Mouse (Mus musculus) cerebellum, postnatal 14 days (tissue): ENCODE results near the gene Plpp3.

Experiments used
- DNase-seq, 2 experiments: peaks; one replicate each; pipeline ENCODE4 v3.0.0; 2021; ENCODE audit warnings: mixed read lengths in 2 of 2

Plpp3 gene

GRCm38 (mm10) chr4:105190826-105191225 lies 33.7 kb downstream of the Plpp3 start:
- no peak for DNase-seq

- no peak for DNase-seq
These were observed 34.4 kb downstream of the Plpp3 start for GRCm38 (mm10) chr4:105191550-105191949.

GRCm38 (mm10) chr4:105192665-105193064 lies 35.5 kb downstream of the Plpp3 start:
- DNase-seq, result no peak

- no peak for DNase-seq
These were observed 38.1 kb downstream of the Plpp3 start for GRCm38 (mm10) chr4:105195256-105195655.

GRCm38 (mm10) chr4:105196099-105196498 lies 39.0 kb downstream of the Plpp3 start:
- DNase-seq, result no peak

- DNase-seq, result no peak
These were observed 40.0 kb downstream of the Plpp3 start for GRCm38 (mm10) chr4:105196993-105197765.

DNA sequence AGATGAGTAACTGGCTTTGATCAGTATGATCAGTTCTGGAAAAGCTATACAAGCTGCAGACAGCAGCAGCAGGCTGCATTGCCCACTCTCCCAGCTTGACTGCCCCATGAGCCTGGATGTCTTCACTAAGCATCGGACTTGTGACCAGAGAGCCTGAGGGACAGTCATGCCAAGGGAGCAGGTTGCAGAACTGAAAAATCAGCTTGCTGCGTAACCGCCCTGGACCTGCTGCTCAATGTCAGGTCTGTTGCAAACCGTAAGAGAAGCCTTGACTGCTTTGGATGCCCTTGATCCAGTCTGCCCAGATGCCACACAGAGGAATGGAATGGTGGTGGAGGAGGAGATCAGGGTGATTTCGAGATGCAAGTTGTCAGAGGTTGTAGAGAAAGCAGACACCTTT lies 41.5 kb downstream of the Plpp3 start:
- peak; percentile 58 to 61 for DNase-seq

GRCm38 (mm10) chr4:105199345-105199744 lies 42.2 kb downstream of the Plpp3 start:
- DNase-seq, result no peak

- DNase-seq, result no peak
These were observed 43.7 kb downstream of the Plpp3 start for GRCm38 (mm10) chr4:105200624-105201524.

GRCm38 (mm10) chr4:105202439-105202838 lies 45.3 kb downstream of the Plpp3 start:
- DNase-seq, result peak in 1 of 2 experiments; percentile 12

GRCm38 (mm10) chr4:105203303-105203761 lies 46.2 kb downstream of the Plpp3 start:
- peak; percentile 76 to 86 for DNase-seq

- DNase-seq, result peak in 1 of 2 experiments; percentile 9
These were observed 46.9 kb downstream of the Plpp3 start for GRCm38 (mm10) chr4:105204071-105204470.

- DNase-seq, result no peak
These were observed 48.1 kb downstream of the Plpp3 start for GRCm38 (mm10) chr4:105205045-105205851.

DNA sequence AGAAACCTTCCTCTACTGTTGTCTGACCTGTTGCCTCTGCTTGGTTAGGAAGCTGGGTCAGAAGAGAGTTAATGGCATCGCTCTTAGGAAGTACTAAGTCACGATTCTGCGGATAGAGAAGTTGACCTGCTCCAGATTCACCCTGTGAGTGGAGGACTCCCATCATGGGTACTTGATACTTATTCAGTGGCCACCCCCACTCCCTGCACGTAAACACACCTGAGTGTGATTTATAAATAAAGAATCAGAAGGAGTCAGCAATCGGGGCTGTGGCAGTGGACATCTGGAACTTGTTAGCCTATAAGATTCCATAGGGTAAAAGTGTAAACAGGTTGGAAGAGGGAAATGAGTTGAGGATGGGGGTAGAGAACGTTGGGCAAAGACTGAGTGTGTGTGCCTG lies 49.0 kb downstream of the Plpp3 start:
- no peak for DNase-seq

GRCm38 (mm10) chr4:105206995-105207394 lies 49.8 kb downstream of the Plpp3 start:
- no peak for DNase-seq

- no peak for DNase-seq
These were observed 50.5 kb downstream of the Plpp3 start for GRCm38 (mm10) chr4:105207641-105208040.

GRCm38 (mm10) chr4:105208977-105209376 lies 51.8 kb downstream of the Plpp3 start:
- DNase-seq, result no peak

DNA sequence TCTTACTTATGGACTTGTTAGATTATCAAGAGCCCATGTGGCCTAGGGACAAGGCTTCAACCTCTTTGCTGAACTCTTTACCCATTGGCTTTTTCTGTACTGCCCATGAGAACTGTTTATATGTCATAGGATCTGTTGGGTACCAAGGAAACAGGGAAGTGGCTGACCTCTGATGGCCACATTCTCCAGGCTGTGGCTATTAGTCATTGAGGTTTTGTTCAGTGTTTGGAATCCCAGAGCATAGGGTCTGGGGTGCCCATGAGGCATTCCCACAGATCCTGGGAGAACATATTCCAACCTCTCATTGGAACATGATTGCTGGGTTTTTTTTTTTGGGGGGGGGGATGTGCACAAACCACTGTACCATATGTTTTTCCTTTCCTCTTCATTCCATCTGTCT lies 56.2 kb downstream of the Plpp3 start:
- no peak for DNase-seq

- no peak for DNase-seq
These were observed 57.3 kb downstream of the Plpp3 start for GRCm38 (mm10) chr4:105214438-105214837.

- no peak for DNase-seq
These were observed 58.7 kb downstream of the Plpp3 start for GRCm38 (mm10) chr4:105215726-105216410.

GRCm38 (mm10) chr4:105218202-105218601 lies 61.1 kb downstream of the Plpp3 start:
- DNase-seq, result no peak

- DNase-seq, result peak; percentile 50 to 56
These were observed 62.2 kb downstream of the Plpp3 start for GRCm38 (mm10) chr4:105219316-105219715.
